Mouse (Mus musculus) hindbrain, embryonic 10.5 days (tissue): ENCODE results near the gene Fam69a. TPM values are rescaled to one million over a fixed set of nuclear protein-coding genes. Genes with fewer than 3 reads are reported as not detected.

Source experiments
- DNase-seq: peaks from one replicate; pipeline ENCODE4 v3.0.0-alpha.2; 2017; ENCODE audit warnings: low spot score
- H3K27ac ChIP-seq: fragments of 300-500 bp; sonication (generic); 2 replicates; pipeline ENCODE4 v1.5.1; 2016; ENCODE audit warnings: mild to moderate bottlenecking, moderate library complexity
- H3K27me3 ChIP-seq: fragments of 300-500 bp; sonication (generic); 2 replicates; pipeline ENCODE4 v1.6.1; 2016; ENCODE audit warnings: mild to moderate bottlenecking; ENCODE audit not compliant: poor library complexity, insufficient read depth, severe bottlenecking
- H3K36me3 ChIP-seq: fragments of 300-500 bp; sonication (generic); 2 replicates; pipeline ENCODE4 v1.6.1; 2016; ENCODE audit warnings: mild to moderate bottlenecking, moderate library complexity
- H3K4me1 ChIP-seq: fragments of 300-500 bp; sonication (generic); replicated peaks from 2 replicates; pipeline ENCODE4 v1.6.1; 2016; ENCODE audit warnings: mild to moderate bottlenecking
- H3K4me3 ChIP-seq: fragments of 300-500 bp; sonication (generic); 2 replicates; pipeline ENCODE4 v1.5.1; 2016; ENCODE audit warnings: mild to moderate bottlenecking, moderate library complexity
- H3K9me3 ChIP-seq: fragments of 300-500 bp; sonication (generic); 2 replicates; pipeline ENCODE4 v1.6.1; 2016; ENCODE audit warnings: mild to moderate bottlenecking, moderate library complexity
- WGBS: fragments of 180-500 bp; shearing (Covaris S2); methylation state at CpG from one replicate; pipeline ENCODE4 v1.1.7; 2016; 5-methylcytosine and 5-hydroxymethylcytosine counted together
- polyA plus RNA-seq: library from polyadenylated mRNA; unstranded; fragments of >200 nt; fragmentation: Nextera tagmentation; extraction: Ambion mirVana; gene quantifications from 2 replicates; pipeline ENCODE4 v1.2.1, GENCODE M21; 2016

The Fam69a gene
- polyA plus RNA-seq, 1 experiment from 2014 or later: 22.2 TPM

DNA sequence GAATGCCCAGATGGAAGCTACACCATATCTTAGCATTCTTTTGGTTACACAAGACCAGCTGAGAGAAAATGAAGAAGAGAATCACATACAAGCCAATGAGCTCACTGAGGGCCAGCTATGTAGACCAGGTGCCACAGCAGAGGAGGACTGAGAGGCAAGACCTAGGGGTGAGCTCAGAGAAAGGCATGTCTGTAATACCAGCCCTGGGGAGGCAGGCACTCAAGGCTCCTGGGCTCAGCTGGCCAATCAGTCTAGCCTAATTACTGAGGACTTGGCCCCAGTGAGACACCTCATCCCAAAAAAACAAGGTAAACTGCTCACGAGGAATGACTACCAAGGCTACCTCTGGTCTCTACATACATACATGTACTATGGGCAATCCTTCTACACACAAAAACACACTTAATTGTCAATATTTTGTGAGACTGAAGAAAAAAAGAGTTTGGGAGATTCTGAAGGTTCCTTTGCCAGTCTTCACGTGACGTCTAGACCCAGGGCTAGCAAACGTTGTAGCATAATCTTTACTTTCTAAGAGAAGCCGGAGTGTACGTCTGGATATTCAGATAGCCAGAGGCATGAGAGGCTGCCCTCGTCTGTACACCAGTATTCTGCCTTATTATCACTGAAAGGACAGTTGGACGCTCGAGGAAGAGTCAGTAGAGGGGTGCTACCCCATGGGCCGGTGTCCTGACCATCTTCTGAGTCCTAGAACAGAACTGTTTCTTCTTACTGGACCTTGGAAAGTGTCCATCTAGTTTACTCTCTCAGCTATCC lies 51.9 kb downstream of the Fam69a start:
- WGBS: 91% methylated on average over 10 of the region's 10 CpGs
- Histone ChIP-seq H3K4me1 (no peaks in the 10 kb centered on the region), H3K27ac (no peak overlapping the region)

DNA sequence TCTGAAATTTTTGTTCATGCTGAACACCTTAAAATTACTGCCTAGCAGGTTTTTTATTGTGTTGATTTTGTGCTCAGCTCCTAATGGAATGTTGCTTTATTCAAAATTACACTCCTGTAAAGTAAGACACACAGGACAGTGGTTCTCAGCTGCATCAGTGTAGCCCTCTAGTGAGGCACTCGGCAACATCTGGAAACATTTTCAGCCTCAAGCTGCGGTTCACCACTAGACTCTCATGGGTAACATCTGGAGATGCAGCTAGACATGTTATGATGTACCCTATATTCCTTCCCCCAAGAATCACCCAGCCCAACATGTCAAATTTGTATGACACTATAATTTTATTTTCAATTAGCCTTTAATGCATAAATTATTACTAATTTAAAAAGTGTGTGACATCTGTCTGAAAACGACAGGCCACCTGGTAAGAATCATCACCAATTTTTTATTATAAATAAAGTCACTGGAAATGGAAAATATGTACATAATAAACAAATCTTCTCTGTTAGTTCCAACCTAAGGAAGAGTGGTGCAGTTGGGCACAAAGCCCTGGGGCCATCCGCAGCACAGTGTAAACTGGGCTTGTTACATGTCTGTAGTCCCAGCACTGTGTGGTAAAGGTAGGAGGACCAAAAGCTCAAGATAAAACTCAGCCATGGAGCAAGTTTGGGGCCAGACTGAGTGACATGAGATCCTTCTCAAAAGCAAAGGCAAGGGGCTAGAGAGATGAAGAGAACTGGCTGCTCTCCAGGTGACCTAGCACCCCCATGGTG lies 53.5 kb downstream of the Fam69a start:
- DNase-seq: no peak
- Histone ChIP-seq H3K36me3 (no peaks in the 10 kb centered on the region), H3K27me3 (no peaks in the 10 kb centered on the region), H3K9me3 (no peaks in the 10 kb centered on the region), H3K4me1 (no peaks in the 10 kb centered on the region), H3K4me3 (no peak overlapping the region), H3K27ac (no peak overlapping the region)
- WGBS: 89% methylated on average over 4 of the region's 4 CpGs

More for the DNA sequence above, 51.9 kb downstream of the Fam69a start:
- no peak for DNase-seq
- H3K36me3 ChIP-seq: no peaks in the 10 kb centered on the region
- H3K27me3 ChIP-seq: no peaks in the 10 kb centered on the region
- no peaks in the 10 kb centered on the region for H3K9me3 ChIP-seq
- H3K4me3 ChIP-seq: no peak overlapping the region

GRCm38 (mm10) chr5:107932556-107932955 lies 54.3 kb downstream of the Fam69a start:
- H3K4me3 ChIP-seq: no peak overlapping the region
- H3K4me1 ChIP-seq: no peaks in the 10 kb centered on the region
- no peak overlapping the region for H3K27ac ChIP-seq
- H3K36me3 ChIP-seq: no peaks in the 10 kb centered on the region
- DNase-seq: no peak
- no peaks in the 10 kb centered on the region for H3K27me3 ChIP-seq
- no peaks in the 10 kb centered on the region for H3K9me3 ChIP-seq
- 58% methylated on average over 2 of the region's 2 CpGs for WGBS

DNA sequence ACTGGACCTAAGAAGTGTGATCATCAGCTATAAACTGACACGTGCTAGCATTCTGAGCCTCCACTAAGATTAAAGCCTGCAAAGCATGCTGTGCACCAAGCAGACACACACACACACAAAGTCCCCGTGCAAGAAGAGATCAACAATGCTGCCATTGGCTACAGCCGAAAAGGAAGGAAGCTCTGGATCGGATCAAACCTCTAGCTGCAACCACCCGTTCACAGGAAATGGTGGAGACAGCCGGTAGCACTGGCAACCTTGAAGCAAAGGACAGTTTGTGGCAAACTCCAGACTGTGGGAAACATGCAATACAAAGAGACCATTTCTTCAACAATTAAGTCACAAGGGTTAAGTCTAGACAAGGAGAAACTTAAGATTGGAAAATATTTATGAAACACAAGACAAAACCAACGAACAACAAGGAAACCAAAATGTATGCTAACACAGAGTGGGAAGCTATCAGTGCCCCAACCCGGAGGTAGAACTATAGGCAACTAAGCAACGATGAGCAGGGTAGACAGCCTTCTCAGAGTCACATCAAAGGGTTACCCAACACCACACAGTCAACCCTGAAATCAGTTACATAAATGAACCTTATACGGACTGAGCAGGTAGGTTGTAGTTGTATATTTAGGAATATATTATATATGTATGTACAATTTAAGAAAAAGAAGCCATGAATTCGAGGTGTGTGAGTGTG lies 60.2 kb downstream of the Fam69a start:
- H3K4me3 ChIP-seq: no peak overlapping the region
- 85% methylated on average over 11 of the region's 11 CpGs for WGBS
- H3K27ac ChIP-seq: no peak overlapping the region
- H3K4me1 ChIP-seq: no peaks in the 10 kb centered on the region
- H3K9me3 ChIP-seq: no peaks in the 10 kb centered on the region
- no peak for DNase-seq
- H3K27me3 ChIP-seq: no peaks in the 10 kb centered on the region
- no peaks in the 10 kb centered on the region for H3K36me3 ChIP-seq

- WGBS: 86% methylated on average over 8 of the region's 8 CpGs
- no peaks in the 10 kb centered on the region for H3K4me1 ChIP-seq
- no peak overlapping the region for H3K27ac ChIP-seq
- no peaks in the 10 kb centered on the region for H3K9me3 ChIP-seq
- H3K4me3 ChIP-seq: no peak overlapping the region
- no peaks in the 10 kb centered on the region for H3K36me3 ChIP-seq
- DNase-seq: no peak
- H3K27me3 ChIP-seq: no peaks in the 10 kb centered on the region
Measured at GRCm38 (mm10) chr5:107924564-107924963, 62.3 kb downstream of the Fam69a start.

- Histone ChIP-seq H3K4me3 (no peak overlapping the region), H3K27ac (no peak overlapping the region), H3K27me3 (no peaks in the 10 kb centered on the region), H3K9me3 (no peaks in the 10 kb centered on the region), H3K36me3 (no peaks in the 10 kb centered on the region), H3K4me1 (no peaks in the 10 kb centered on the region)
- WGBS: 92% methylated on average over 1 of the region's 1 CpGs
- no peak for DNase-seq
Measured at GRCm38 (mm10) chr5:107922836-107923235, 64.0 kb downstream of the Fam69a start.

DNA sequence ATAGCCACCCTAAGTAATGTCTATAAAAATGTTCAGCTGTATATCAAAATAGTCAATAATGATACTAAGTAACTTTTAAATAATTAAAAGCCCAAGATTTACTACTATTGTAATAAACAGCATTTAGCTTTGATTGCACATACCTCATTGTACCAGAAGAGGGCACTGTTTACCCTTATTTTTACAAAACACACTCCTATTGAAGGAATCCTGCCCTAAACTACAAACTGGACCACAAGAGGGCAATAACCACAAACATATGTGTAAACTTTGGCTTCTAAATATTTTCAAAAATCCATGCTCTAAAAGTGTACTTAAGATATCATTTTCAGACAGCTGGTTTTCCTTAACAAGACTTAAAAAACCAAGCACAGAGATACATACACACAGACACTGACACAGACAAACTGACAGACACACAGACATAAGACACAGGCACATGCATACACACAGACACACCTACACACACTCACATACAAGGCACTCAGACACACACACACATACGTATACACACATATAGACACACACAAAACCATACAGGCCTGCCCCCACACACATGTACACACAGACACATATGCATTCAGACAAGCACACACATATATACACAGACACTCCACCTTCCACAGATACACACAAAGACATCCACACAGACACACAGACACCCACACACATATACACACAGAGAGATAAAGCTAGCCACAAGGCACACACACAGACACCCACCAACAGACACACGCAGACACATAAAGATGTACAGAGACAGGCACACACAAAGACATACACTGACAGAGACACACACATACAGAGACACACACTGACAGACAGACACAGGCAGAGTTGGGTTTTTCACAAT lies 65.3 kb downstream of the Fam69a start:
- no peaks in the 10 kb centered on the region for H3K36me3 ChIP-seq
- no peak overlapping the region for H3K4me3 ChIP-seq
- WGBS: 75% methylated on average over 2 of the region's 2 CpGs
- no peaks in the 10 kb centered on the region for H3K27me3 ChIP-seq
- H3K9me3 ChIP-seq: no peaks in the 10 kb centered on the region
- H3K27ac ChIP-seq: no peak overlapping the region
- no peaks in the 10 kb centered on the region for H3K4me1 ChIP-seq
- no peak for DNase-seq

DNA sequence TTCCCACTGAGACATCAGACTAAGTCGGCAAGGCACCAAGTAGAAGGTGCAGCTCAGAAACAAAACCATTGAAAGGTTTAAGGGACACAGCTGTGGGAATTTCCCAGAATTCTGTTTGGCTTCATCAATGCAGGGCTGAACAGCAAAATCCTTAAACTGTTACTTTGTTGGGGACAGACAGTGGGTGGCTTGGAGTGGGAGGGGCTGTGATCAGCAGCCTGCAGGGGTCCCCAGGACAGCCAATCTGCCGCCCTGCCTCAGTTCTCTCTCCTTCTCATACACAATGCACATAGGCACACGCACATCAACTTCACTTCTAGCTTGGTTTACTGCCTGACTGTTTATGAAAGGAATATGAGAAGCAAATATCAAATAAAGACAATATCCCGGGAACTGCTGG lies 71.6 kb downstream of the Fam69a start:
- 42% methylated on average over 4 of the region's 4 CpGs for WGBS
- no peak for DNase-seq
- Histone ChIP-seq H3K27ac (no peak overlapping the region), H3K9me3 (no peaks in the 10 kb centered on the region), H3K36me3 (peaks cover 9% of the 10 kb centered on the region; the same call in 1 of the 2 replicates), H3K27me3 (no peaks in the 10 kb centered on the region), H3K4me3 (no peak overlapping the region), H3K4me1 (no peaks in the 10 kb centered on the region)

- Histone ChIP-seq H3K27me3 (no peaks in the 10 kb centered on the region), H3K36me3 (peaks cover 51% of the 10 kb centered on the region)
- WGBS: 90% methylated on average over 5 of the region's 5 CpGs
Measured at GRCm38 (mm10) chr5:107911012-107911411, 75.9 kb downstream of the Fam69a start.

DNA sequence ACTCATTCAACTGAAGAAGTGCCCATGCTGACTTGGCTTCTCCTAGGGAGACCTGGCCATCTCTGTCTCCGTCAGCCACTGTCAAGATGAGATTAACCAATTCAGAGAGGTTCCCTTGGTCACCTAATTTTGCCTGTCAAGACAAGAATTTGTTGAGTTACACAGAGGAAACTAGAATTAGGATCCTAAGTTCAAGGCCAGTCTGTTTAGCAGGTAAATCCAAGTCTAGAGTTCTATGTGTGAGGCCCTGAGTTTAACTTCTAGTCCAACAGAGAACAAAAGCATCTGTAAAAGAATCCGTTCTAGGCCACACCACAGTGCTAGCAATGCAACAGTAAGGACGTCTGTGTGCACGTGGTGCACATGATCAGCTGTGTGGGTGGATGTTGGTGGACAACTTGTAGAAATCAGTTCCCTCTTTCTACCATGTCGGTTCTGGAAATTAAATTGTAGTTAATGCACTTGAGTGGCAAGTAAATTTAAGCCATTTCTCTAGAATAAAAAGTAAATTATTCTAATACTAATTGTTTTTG lies 76.7 kb downstream of the Fam69a start:
- Histone ChIP-seq H3K9me3 (no peaks in the 10 kb centered on the region), H3K4me1 (no peaks in the 10 kb centered on the region), H3K27ac (no peak overlapping the region), H3K4me3 (no peak overlapping the region), H3K36me3 (peaks cover 60% of the 10 kb centered on the region), H3K27me3 (no peaks in the 10 kb centered on the region)
- no peak for DNase-seq
- WGBS: 74% methylated on average over 5 of the region's 5 CpGs

More at GRCm38 (mm10) chr5:107911012-107911411, 75.9 kb downstream of the Fam69a start:
- Histone ChIP-seq H3K4me1 (no peaks in the 10 kb centered on the region), H3K27ac (no peak overlapping the region), H3K4me3 (no peak overlapping the region), H3K9me3 (no peaks in the 10 kb centered on the region)
- no peak for DNase-seq

DNA sequence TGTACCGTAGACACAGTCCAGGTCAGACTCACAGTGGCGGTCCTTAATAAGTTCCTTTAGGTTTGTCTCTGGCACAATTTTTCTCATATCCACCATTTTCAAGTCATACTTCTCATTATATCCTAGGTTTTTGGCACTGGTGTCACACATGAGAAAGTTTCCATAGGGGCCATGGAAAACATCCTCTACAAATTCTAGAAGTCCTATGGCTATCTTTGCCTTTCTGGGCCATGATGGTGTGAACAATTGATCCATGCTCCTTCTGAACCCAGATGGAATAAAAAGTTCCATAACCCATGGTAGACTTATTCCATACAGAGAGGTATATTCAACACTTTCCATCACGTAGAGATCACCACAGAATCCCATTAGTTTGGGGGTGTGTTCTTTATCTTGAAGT lies 77.2 kb downstream of the Fam69a start:
- no peak overlapping the region for H3K4me3 ChIP-seq
- no peaks in the 10 kb centered on the region for H3K4me1 ChIP-seq
- peaks cover 65% of the 10 kb centered on the region for H3K36me3 ChIP-seq
- no peak overlapping the region for H3K27ac ChIP-seq
- DNase-seq: no peak
- H3K9me3 ChIP-seq: no peaks in the 10 kb centered on the region
- 90% methylated on average over 3 of the region's 3 CpGs for WGBS
- H3K27me3 ChIP-seq: no peaks in the 10 kb centered on the region

DNA sequence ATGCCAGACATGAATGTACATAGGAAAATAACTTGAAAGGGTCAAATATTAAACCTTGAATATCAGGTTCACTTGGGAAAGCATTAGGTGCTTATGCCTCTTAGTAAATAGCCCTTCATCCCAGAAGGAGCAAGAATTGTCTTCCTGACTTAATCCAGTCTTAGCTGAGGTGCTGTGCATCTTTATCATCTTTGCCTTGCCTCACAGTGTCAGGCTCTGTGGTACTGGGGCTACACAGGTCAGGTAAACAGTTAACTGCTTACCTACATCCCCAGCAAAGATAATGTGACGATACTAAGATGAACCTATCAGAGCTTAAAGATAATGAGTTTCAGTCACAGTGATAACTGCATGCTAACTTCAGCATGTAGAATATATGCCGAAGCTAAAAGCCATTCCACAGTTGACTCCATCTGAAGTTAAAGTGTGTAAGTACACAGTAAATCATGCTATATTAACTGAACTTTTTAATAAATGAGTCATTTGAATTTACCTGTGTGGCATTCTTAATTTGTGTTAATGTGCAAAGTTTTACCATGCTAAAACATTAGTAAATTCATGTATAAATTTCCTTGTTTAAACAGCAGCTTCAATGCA lies 78.3 kb downstream of the Fam69a start:
- H3K36me3 ChIP-seq: peaks cover 75% of the 10 kb centered on the region
- H3K27me3 ChIP-seq: no peaks in the 10 kb centered on the region
- WGBS: 95% methylated on average over 2 of the region's 2 CpGs
- no peak overlapping the region for H3K4me3 ChIP-seq
- H3K9me3 ChIP-seq: no peaks in the 10 kb centered on the region
- H3K27ac ChIP-seq: no peak overlapping the region
- no peaks in the 10 kb centered on the region for H3K4me1 ChIP-seq
- no peak for DNase-seq
